Mouse (Mus musculus): ENCODE measurements around the gene Iqcd. TPM values are rescaled to one million over a fixed set of nuclear protein-coding genes. Genes with fewer than 3 reads are reported as not detected.
A peak's percentile ranks its signal among the peaks of the same experiment; 100 is the strongest.

Gene Iqcd
- total and polyA plus RNA-seq, 3 experiments, result 0.14 TPM; not detected in 2

- Histone ChIP-seq H3K4me3 (no peak overlapping the region), H3K9ac (ENCODE audit: low read depth, low read length) (no peak overlapping the region), H3K27ac (no peak overlapping the region), H3K27me3 (ENCODE audit: control insufficient read depth, insufficient read depth, low read length) (no peaks in the 10 kb centered on the region), H3K36me3 (ENCODE audit: control insufficient read depth, insufficient read depth, low read length) (no peaks in the 10 kb centered on the region), H3K4me1 (ENCODE audit: control insufficient read depth, insufficient read depth, low read length) (no peaks in the 10 kb centered on the region), H3K79me2 (replicated peaks; ENCODE audit: control insufficient read depth, insufficient read depth, low read length) (no peaks in the 10 kb centered on the region)
- no peak for TF ChIP-seq CTCF (IDR thresholded peaks at IDR 0.05)
- TF ChIP-seq POLR2A (IDR thresholded peaks at IDR 0.05; ENCODE audit: insufficient read depth, low read depth, low read length), result no peak
- TF ChIP-seq EP300 (IDR thresholded peaks at IDR 0.05; ENCODE audit: insufficient read depth, low read depth, low read length), result no peak
- DNase-seq, result no peak
- intact Hi-C loops (cut with DNase I), result no loop called here
- WGBS, result 71% methylated on average over 19 of the region's 19 CpGs
These were observed 37.6 kb downstream of the Iqcd start for GRCm38 (mm10) chr5:120626399-120626798.

GRCm38 (mm10) chr5:120627515-120628300 is 38.9 kb downstream of the Iqcd start:
- Histone ChIP-seq H3K27me3 (ENCODE audit: control insufficient read depth, insufficient read depth, low read length) (no peaks in the 10 kb centered on the region), H3K9ac (ENCODE audit: low read depth, low read length) (no peak overlapping the region), H3K4me3 (no peak overlapping the region), H3K4me1 (ENCODE audit: control insufficient read depth, insufficient read depth, low read length) (no peaks in the 10 kb centered on the region), H3K27ac (no peak overlapping the region), H3K36me3 (ENCODE audit: control insufficient read depth, insufficient read depth, low read length) (no peaks in the 10 kb centered on the region), H3K79me2 (replicated peaks; ENCODE audit: control insufficient read depth, insufficient read depth, low read length) (no peaks in the 10 kb centered on the region)
- no peak for DNase-seq
- intact Hi-C loops (cut with DNase I), result no loop called here
- WGBS, result 87% methylated on average over 15 of the region's 15 CpGs
- TF ChIP-seq CTCF (IDR thresholded peaks at IDR 0.05) (no peak), EP300 (IDR thresholded peaks at IDR 0.05; ENCODE audit: insufficient read depth, low read depth, low read length) (no peak), POLR2A (IDR thresholded peaks at IDR 0.05; ENCODE audit: insufficient read depth, low read depth, low read length) (no peak)

GRCm38 (mm10) chr5:120628624-120629023 is 39.8 kb downstream of the Iqcd start:
- Histone ChIP-seq H3K79me2 (replicated peaks; ENCODE audit: control insufficient read depth, insufficient read depth, low read length) (no peaks in the 10 kb centered on the region), H3K27me3 (ENCODE audit: control insufficient read depth, insufficient read depth, low read length) (no peaks in the 10 kb centered on the region), H3K27ac (no peak overlapping the region), H3K36me3 (ENCODE audit: control insufficient read depth, insufficient read depth, low read length) (no peaks in the 10 kb centered on the region), H3K9ac (ENCODE audit: low read depth, low read length) (no peak overlapping the region), H3K4me1 (ENCODE audit: control insufficient read depth, insufficient read depth, low read length) (no peaks in the 10 kb centered on the region), H3K4me3 (no peak overlapping the region)
- WGBS, result 46% methylated on average over 7 of the region's 7 CpGs
- no peak for TF ChIP-seq POLR2A (IDR thresholded peaks at IDR 0.05; ENCODE audit: insufficient read depth, low read depth, low read length)
- TF ChIP-seq EP300 (IDR thresholded peaks at IDR 0.05; ENCODE audit: insufficient read depth, low read depth, low read length), result no peak
- no peak for TF ChIP-seq CTCF (IDR thresholded peaks at IDR 0.05)
- no peak for DNase-seq
- intact Hi-C loops (cut with DNase I), result no loop called here

GRCm38 (mm10) chr5:120631128-120631527 is 42.3 kb downstream of the Iqcd start:
- TF ChIP-seq POLR2A (IDR thresholded peaks at IDR 0.05; ENCODE audit: insufficient read depth, low read depth, low read length) (no peak), CTCF (IDR thresholded peaks at IDR 0.05) (no peak), EP300 (IDR thresholded peaks at IDR 0.05; ENCODE audit: insufficient read depth, low read depth, low read length) (no peak)
- no peak overlapping the region for H3K9ac ChIP-seq (ENCODE audit: low read depth, low read length)
- H3K27ac ChIP-seq, result no peak overlapping the region
- intact Hi-C loops (cut with DNase I), result no loop called here
- no peak for DNase-seq
- no peaks in the 10 kb centered on the region for H3K79me2 ChIP-seq (replicated peaks; ENCODE audit: control insufficient read depth, insufficient read depth, low read length)
- H3K4me1 ChIP-seq (ENCODE audit: control insufficient read depth, insufficient read depth, low read length), result no peaks in the 10 kb centered on the region
- H3K27me3 ChIP-seq (ENCODE audit: control insufficient read depth, insufficient read depth, low read length), result no peaks in the 10 kb centered on the region
- 5% methylated on average over 29 of the region's 29 CpGs for WGBS
- H3K36me3 ChIP-seq (ENCODE audit: control insufficient read depth, insufficient read depth, low read length), result no peaks in the 10 kb centered on the region
- H3K4me3 ChIP-seq, result no peak overlapping the region

- Histone ChIP-seq H3K27ac (no peak overlapping the region), H3K27me3 (ENCODE audit: control insufficient read depth, insufficient read depth, low read length) (no peaks in the 10 kb centered on the region), H3K9ac (ENCODE audit: low read depth, low read length) (no peak overlapping the region), H3K79me2 (replicated peaks; ENCODE audit: control insufficient read depth, insufficient read depth, low read length) (no peaks in the 10 kb centered on the region), H3K4me3 (no peak overlapping the region), H3K36me3 (ENCODE audit: control insufficient read depth, insufficient read depth, low read length) (no peaks in the 10 kb centered on the region), H3K4me1 (ENCODE audit: control insufficient read depth, insufficient read depth, low read length) (no peaks in the 10 kb centered on the region)
- no peak for TF ChIP-seq CTCF (IDR thresholded peaks at IDR 0.05)
- no peak for TF ChIP-seq POLR2A (IDR thresholded peaks at IDR 0.05; ENCODE audit: insufficient read depth, low read depth, low read length)
- no peak for TF ChIP-seq EP300 (IDR thresholded peaks at IDR 0.05; ENCODE audit: insufficient read depth, low read depth, low read length)
- WGBS, result 90% methylated on average over 5 of the region's 5 CpGs
- DNase-seq, result no peak
- intact Hi-C loops (cut with DNase I), result no loop called here
These were observed 43.1 kb downstream of the Iqcd start for GRCm38 (mm10) chr5:120631892-120632291.

- 35% methylated on average over 9 of the region's 9 CpGs for WGBS
- TF ChIP-seq CTCF (IDR thresholded peaks at IDR 0.05), result no peak
- TF ChIP-seq POLR2A (IDR thresholded peaks at IDR 0.05; ENCODE audit: insufficient read depth, low read depth, low read length), result no peak
- no peak for TF ChIP-seq EP300 (IDR thresholded peaks at IDR 0.05; ENCODE audit: insufficient read depth, low read depth, low read length)
- DNase-seq, result peak in 1 of 2 experiments; percentile 48
- H3K4me3 ChIP-seq, result no peak within 1 kb of the TSS
- no peaks in the 10 kb centered on the region for H3K36me3 ChIP-seq (ENCODE audit: control insufficient read depth, insufficient read depth, low read length)
- H3K4me1 ChIP-seq (ENCODE audit: control insufficient read depth, insufficient read depth, low read length), result no peaks in the 10 kb centered on the region
- H3K9ac ChIP-seq (ENCODE audit: low read depth, low read length), result no peak within 1 kb of the TSS
- H3K27ac ChIP-seq, result no peak within 1 kb of the TSS
- no peaks in the 10 kb centered on the region for H3K27me3 ChIP-seq (ENCODE audit: control insufficient read depth, insufficient read depth, low read length)
- intact Hi-C loops (cut with DNase I), result no loop called here
- no peaks in the 10 kb centered on the region for H3K79me2 ChIP-seq (replicated peaks; ENCODE audit: control insufficient read depth, insufficient read depth, low read length)
These were observed 45.3 kb downstream of the Iqcd start, which contains the start of gene Cfap73 for GRCm38 (mm10) chr5:120634131-120634530. Gene Cfap73, minus strand, starts transcription at chr5:120634235.

Data from heart, adult 2 months (tissue).